Mouse (Mus musculus): ENCODE results near the gene 4933428G20Rik. TPM values are rescaled to one million over a fixed set of nuclear protein-coding genes. Genes with fewer than 3 reads are reported as not detected.

Gene 4933428G20Rik
- 0.12 TPM in 2 replicates for polyA plus RNA-seq (2014; fragmentation: Nextera tagmentation; extraction: Ambion mirVana)

GRCm38 (mm10) chr11:97499865-97500719 lies at the start of gene 4933428G20Rik:
4933428G20Rik (minus strand) TSS chr11:97500340.
- no peaks in the 10 kb centered on the region for H3K9me3 ChIP-seq (ENCODE audit: control insufficient read depth, low read length)
- ATAC-seq (replicated peaks; ENCODE audit: low FRiP score, low TSS enrichment, low read depth) (peak; percentile 16; the same call in 1 of the 2 replicates), DNase-seq (ENCODE audit: low spot score) (no peak)
- 21% methylated on average over 70 of the region's 88 CpGs for WGBS
- peaks cover 14% of the 10 kb centered on the region for H3K36me3 ChIP-seq (ENCODE audit: control insufficient read depth, insufficient read depth, low read length)
- no peak within 1 kb of the TSS for H3K27ac ChIP-seq (ENCODE audit: low read depth)
- H3K4me2 ChIP-seq (ENCODE audit: low read length): peak within 1 kb of the TSS; percentile 45
- H3K4me1 ChIP-seq (replicated peaks; ENCODE audit: control insufficient read depth, insufficient read depth, low read length): no peaks in the 10 kb centered on the region
- H3K4me3 ChIP-seq (ENCODE audit: low read depth, low read length): peak within 1 kb of the TSS; percentile 20
- H3K27me3 ChIP-seq (replicated peaks; ENCODE audit: control insufficient read depth, insufficient read depth, low read length): peaks cover 46% of the 10 kb centered on the region
- no peak within 1 kb of the TSS for H3K9ac ChIP-seq (ENCODE audit: low read length)

DNA sequence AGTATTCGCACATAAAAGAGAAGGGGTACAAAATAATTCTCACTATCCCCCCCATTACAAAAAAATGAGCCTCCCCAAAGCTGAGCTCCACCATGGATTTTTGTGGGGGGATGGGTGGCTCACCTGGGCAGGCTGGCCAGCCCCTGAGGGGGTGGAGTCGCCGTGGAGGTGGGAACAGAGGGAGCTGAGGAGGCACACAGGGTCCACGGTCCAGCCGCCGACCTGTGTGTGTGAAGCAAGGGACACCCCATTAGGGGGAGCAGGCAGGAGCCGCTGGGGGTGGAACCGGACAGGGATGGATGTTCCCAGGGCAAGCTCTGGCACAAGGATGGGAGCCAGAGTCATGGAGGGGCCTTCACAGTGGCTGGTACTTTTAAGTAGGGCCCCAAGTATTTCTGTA lies 48.6 kb upstream of the 4933428G20Rik start:
- H3K4me1 ChIP-seq (replicated peaks; ENCODE audit: control insufficient read depth, insufficient read depth, low read length): peaks cover 6% of the 10 kb centered on the region; the same call in 1 of the 2 replicates
- no peaks in the 10 kb centered on the region for H3K36me3 ChIP-seq (ENCODE audit: control insufficient read depth, insufficient read depth, low read length)
- peaks cover 89% of the 10 kb centered on the region for H3K27me3 ChIP-seq (replicated peaks; ENCODE audit: control insufficient read depth, insufficient read depth, low read length)
- no peaks in the 10 kb centered on the region for H3K9me3 ChIP-seq (ENCODE audit: control insufficient read depth, low read length)
- H3K9ac ChIP-seq (ENCODE audit: low read length): no peak overlapping the region
- no peak overlapping the region for H3K4me3 ChIP-seq (ENCODE audit: low read depth, low read length)
- ATAC-seq (replicated peaks; ENCODE audit: low FRiP score, low TSS enrichment, low read depth) (no peak), DNase-seq (ENCODE audit: low spot score) (no peak)
- H3K4me2 ChIP-seq (ENCODE audit: low read length): no peak overlapping the region
- H3K27ac ChIP-seq (ENCODE audit: low read depth): no peak overlapping the region
- 47% methylated on average over 8 of the region's 8 CpGs for WGBS

DNA sequence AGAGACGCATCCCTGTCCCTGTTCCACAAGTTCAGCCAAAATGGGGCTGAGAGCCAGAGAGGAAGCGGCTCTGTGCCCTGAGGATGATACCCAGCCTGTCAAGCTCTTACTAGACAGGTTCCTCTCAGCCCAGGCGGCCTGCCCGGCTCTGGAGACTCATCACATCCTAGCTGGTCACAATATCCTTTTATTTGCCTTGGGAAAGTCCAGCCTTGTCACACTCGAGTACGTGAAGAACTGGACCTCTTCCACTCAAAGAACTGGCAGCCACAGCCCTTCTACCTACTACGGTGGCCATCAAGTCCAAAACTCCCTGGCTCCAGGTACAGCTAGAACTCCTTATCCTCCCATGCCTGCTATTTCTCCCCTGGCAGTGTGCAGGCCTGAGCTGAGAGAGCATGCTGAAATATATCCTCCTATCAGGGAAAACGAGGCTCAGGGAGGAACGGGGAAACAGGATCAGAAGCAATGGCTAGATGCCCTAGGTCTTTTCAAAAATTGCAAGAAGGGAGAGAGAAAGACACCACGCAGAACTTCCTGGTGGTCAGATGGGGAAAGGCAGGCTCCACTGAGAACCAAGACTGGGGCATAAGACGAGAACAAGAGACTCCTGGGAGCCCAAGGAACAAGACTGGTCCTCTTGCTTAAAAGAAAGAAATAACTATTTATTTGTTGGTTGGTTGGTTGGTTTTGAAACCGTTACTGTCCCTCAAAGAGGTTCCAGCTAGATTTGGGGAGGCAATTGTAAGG lies 48.0 kb upstream of the 4933428G20Rik start:
- Histone ChIP-seq H3K36me3 (ENCODE audit: control insufficient read depth, insufficient read depth, low read length) (no peaks in the 10 kb centered on the region), H3K9ac (ENCODE audit: low read length) (no peak overlapping the region), H3K4me1 (replicated peaks; ENCODE audit: control insufficient read depth, insufficient read depth, low read length) (peaks cover 6% of the 10 kb centered on the region; the same call in 1 of the 2 replicates), H3K4me2 (ENCODE audit: low read length) (no peak overlapping the region), H3K4me3 (ENCODE audit: low read depth, low read length) (no peak overlapping the region), H3K27me3 (replicated peaks; ENCODE audit: control insufficient read depth, insufficient read depth, low read length) (peaks cover 93% of the 10 kb centered on the region), H3K27ac (ENCODE audit: low read depth) (no peak overlapping the region), H3K9me3 (ENCODE audit: control insufficient read depth, low read length) (no peaks in the 10 kb centered on the region)
- no peak for DNase-seq (ENCODE audit: low spot score)
- ATAC-seq (replicated peaks; ENCODE audit: low FRiP score, low TSS enrichment, low read depth): no peak
- WGBS: 61% methylated on average over 12 of the region's 12 CpGs

GRCm38 (mm10) chr11:97546804-97547411 lies 46.8 kb upstream of the 4933428G20Rik start:
- Histone ChIP-seq H3K36me3 (ENCODE audit: control insufficient read depth, insufficient read depth, low read length) (no peaks in the 10 kb centered on the region), H3K4me3 (ENCODE audit: low read depth, low read length) (peak overlapping the region; percentile 49), H3K4me1 (replicated peaks; ENCODE audit: control insufficient read depth, insufficient read depth, low read length) (peaks cover 6% of the 10 kb centered on the region; the same call in 1 of the 2 replicates), H3K9me3 (ENCODE audit: control insufficient read depth, low read length) (no peaks in the 10 kb centered on the region), H3K4me2 (ENCODE audit: low read length) (peak overlapping the region; percentile 99), H3K27ac (ENCODE audit: low read depth) (no peak overlapping the region), H3K9ac (ENCODE audit: low read length) (peak overlapping the region; percentile 43), H3K27me3 (replicated peaks; ENCODE audit: control insufficient read depth, insufficient read depth, low read length) (peaks cover 85% of the 10 kb centered on the region)
- ATAC-seq (replicated peaks; ENCODE audit: low FRiP score, low TSS enrichment, low read depth): peak; percentile 54; the same call in 1 of the 2 replicates
- DNase-seq (ENCODE audit: low spot score): no peak
- under 1% methylated on average over 56 of the region's 73 CpGs for WGBS

GRCm38 (mm10) chr11:97545808-97546560 lies 45.8 kb upstream of the 4933428G20Rik start:
- H3K9me3 ChIP-seq (ENCODE audit: control insufficient read depth, low read length): no peaks in the 10 kb centered on the region
- no peak for DNase-seq (ENCODE audit: low spot score)
- no peaks in the 10 kb centered on the region for H3K36me3 ChIP-seq (ENCODE audit: control insufficient read depth, insufficient read depth, low read length)
- H3K4me1 ChIP-seq (replicated peaks; ENCODE audit: control insufficient read depth, insufficient read depth, low read length): peaks cover 6% of the 10 kb centered on the region; the same call in 1 of the 2 replicates
- WGBS: 3% methylated on average over 26 of the region's 26 CpGs
- peak overlapping the region; percentile 49 for H3K4me3 ChIP-seq (ENCODE audit: low read depth, low read length)
- H3K9ac ChIP-seq (ENCODE audit: low read length): peak overlapping the region; percentile 43; the same call in 1 of the 2 replicates
- H3K27ac ChIP-seq (ENCODE audit: low read depth): no peak overlapping the region
- peaks cover 75% of the 10 kb centered on the region for H3K27me3 ChIP-seq (replicated peaks; ENCODE audit: control insufficient read depth, insufficient read depth, low read length)
- H3K4me2 ChIP-seq (ENCODE audit: low read length): peak overlapping the region; percentile 99
- no peak for ATAC-seq (replicated peaks; ENCODE audit: low FRiP score, low TSS enrichment, low read depth)

DNA sequence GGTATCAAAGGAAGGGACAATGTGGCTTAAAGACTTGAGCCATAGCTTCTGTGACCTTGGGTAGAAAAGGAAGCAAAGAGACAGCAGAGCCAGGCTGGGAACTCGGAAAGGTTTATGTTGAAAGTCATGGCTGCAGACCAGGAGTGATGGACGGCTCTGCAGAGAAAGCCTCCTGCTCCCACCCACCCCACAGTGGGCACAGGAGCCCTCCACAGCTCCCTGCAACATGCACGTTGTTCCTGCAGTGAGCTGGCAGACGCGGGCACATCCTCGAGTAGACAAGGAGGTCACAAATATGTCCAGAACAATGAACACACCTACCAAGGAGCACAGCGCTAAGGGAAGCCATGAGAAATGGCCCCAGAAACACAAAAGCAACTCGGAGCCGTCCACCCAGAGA lies 43.7 kb upstream of the 4933428G20Rik start:
- Histone ChIP-seq H3K9ac (ENCODE audit: low read length) (no peak overlapping the region), H3K9me3 (ENCODE audit: control insufficient read depth, low read length) (no peaks in the 10 kb centered on the region), H3K27me3 (replicated peaks; ENCODE audit: control insufficient read depth, insufficient read depth, low read length) (peaks cover 63% of the 10 kb centered on the region), H3K4me3 (ENCODE audit: low read depth, low read length) (no peak overlapping the region), H3K4me2 (ENCODE audit: low read length) (no peak overlapping the region), H3K36me3 (ENCODE audit: control insufficient read depth, insufficient read depth, low read length) (no peaks in the 10 kb centered on the region), H3K4me1 (replicated peaks; ENCODE audit: control insufficient read depth, insufficient read depth, low read length) (peaks cover 6% of the 10 kb centered on the region; the same call in 1 of the 2 replicates), H3K27ac (ENCODE audit: low read depth) (no peak overlapping the region)
- DNase-seq (ENCODE audit: low spot score) (no peak), ATAC-seq (replicated peaks; ENCODE audit: low FRiP score, low TSS enrichment, low read depth) (no peak)
- 71% methylated on average over 9 of the region's 9 CpGs for WGBS

GRCm38 (mm10) chr11:97543181-97543733 lies 43.1 kb upstream of the 4933428G20Rik start:
- DNase-seq (ENCODE audit: low spot score) (no peak), ATAC-seq (replicated peaks; ENCODE audit: low FRiP score, low TSS enrichment, low read depth) (no peak)
- Histone ChIP-seq H3K4me2 (ENCODE audit: low read length) (no peak overlapping the region), H3K27ac (ENCODE audit: low read depth) (no peak overlapping the region), H3K27me3 (replicated peaks; ENCODE audit: control insufficient read depth, insufficient read depth, low read length) (peaks cover 63% of the 10 kb centered on the region), H3K9ac (ENCODE audit: low read length) (no peak overlapping the region), H3K4me3 (ENCODE audit: low read depth, low read length) (no peak overlapping the region), H3K9me3 (ENCODE audit: control insufficient read depth, low read length) (no peaks in the 10 kb centered on the region), H3K36me3 (ENCODE audit: control insufficient read depth, insufficient read depth, low read length) (no peaks in the 10 kb centered on the region), H3K4me1 (replicated peaks; ENCODE audit: control insufficient read depth, insufficient read depth, low read length) (peaks cover 6% of the 10 kb centered on the region; the same call in 1 of the 2 replicates)
- 70% methylated on average over 12 of the region's 12 CpGs for WGBS

Data from intestine, embryonic 14.5 days (tissue).